ENCODE assay signal across 8 mouse cellular contexts in genomic region chr10:7212537-7212936, GRCm38 (mm10). TPM values are rescaled to one million over a fixed set of nuclear protein-coding genes. Genes with fewer than 3 reads are reported as not detected.
DNase-seq lines count a peak whose midpoint lies in the region; ATAC-seq and TF ChIP-seq lines count a peak whose summit lies in the region.

No protein-coding gene starts in this region.

- H3K9me3 ChIP-seq in CH12.LX (replicated peaks; ENCODE audit: low read length): no peaks in the 10 kb centered on the region
- H3K9me3 ChIP-seq in embryonic facial prominence, embryonic 15.5 days (replicated peaks): no peaks in the 10 kb centered on the region

- TF ChIP-seq EP300 in heart, adult 2 months (IDR thresholded peaks at IDR 0.05; ENCODE audit: insufficient read depth, low read depth, low read length): no peak
- TF ChIP-seq EP300 in CH12.LX (IDR thresholded peaks at IDR 0.05; ENCODE audit: low read length): peak; percentile 28; the same call in 1 of the 2 replicates

- H3K27ac ChIP-seq in heart, adult 2 months: peak overlapping the region; percentile 99
- no peak overlapping the region for H3K27ac ChIP-seq in CH12.LX (ENCODE audit: insufficient read depth, low read depth)
- peak overlapping the region; percentile 95 for H3K27ac ChIP-seq in embryonic facial prominence, embryonic 15.5 days (replicated peaks)

- H3K4me1 ChIP-seq in heart, adult 2 months (ENCODE audit: control insufficient read depth, insufficient read depth, low read length): peaks cover 8% of the 10 kb centered on the region
- H3K4me1 ChIP-seq in CH12.LX (ENCODE audit: control insufficient read depth in 1 of 2, insufficient read depth in 2 of 2): peaks cover 7 to 40% of the 10 kb centered on the region in 2 experiments
- H3K4me1 ChIP-seq in embryonic facial prominence, embryonic 15.5 days: peaks cover 30% of the 10 kb centered on the region

- H3K9ac ChIP-seq in heart, adult 2 months (ENCODE audit: low read depth, low read length): peak overlapping the region; percentile 79
- H3K9ac ChIP-seq in CH12.LX (ENCODE audit: insufficient read depth, low read depth): no peak overlapping the region; the same call in 1 of the 2 replicates
- H3K9ac ChIP-seq in embryonic facial prominence, embryonic 15.5 days: peak overlapping the region; percentile 40; the same call in 1 of the 2 replicates

- H3K4me3 ChIP-seq in heart, adult 2 months: peak overlapping the region; percentile 80
- peak overlapping the region; percentile 51 to 77 (median 66) for H3K4me3 ChIP-seq in CH12.LX (replicated peaks in 1 of 3; ENCODE audit: low read depth in 2 of 3, low read length in 2 of 3, poor library complexity in 1 of 3)
- H3K4me3 ChIP-seq in embryonic facial prominence, embryonic 15.5 days (replicated peaks): peak overlapping the region; percentile 81

- in situ Hi-C loops in CH12.LX (cut with MboI; ENCODE audit: low pct_ligation_motif_present, low pct_unique_long_range_greater_than_20kb, low sequenced_read_pairs): no loop called here

- under 1% methylated on average over 10 of the region's 10 CpGs for WGBS in heart, adult 2 months
- WGBS in embryonic facial prominence, embryonic 15.5 days: 5% methylated on average over 10 of the region's 10 CpGs

- peaks cover 2% of the 10 kb centered on the region; the same call in 1 of the 2 replicates for H3K79me2 ChIP-seq in heart, adult 2 months (replicated peaks; ENCODE audit: control insufficient read depth, insufficient read depth, low read length)
- H3K79me2 ChIP-seq in CH12.LX (replicated peaks; ENCODE audit: control insufficient read depth, extremely low read depth, insufficient read depth, poor library complexity, severe bottlenecking): no peaks in the 10 kb centered on the region

- H3K36me3 ChIP-seq in heart, adult 2 months (ENCODE audit: control insufficient read depth, insufficient read depth, low read length): peaks cover 8% of the 10 kb centered on the region; the same call in 1 of the 2 replicates
- no peaks in the 10 kb centered on the region for H3K36me3 ChIP-seq in CH12.LX (replicated peaks in 1 of 2; ENCODE audit: control insufficient read depth in 1 of 2, insufficient read depth in 1 of 2, low read length in 1 of 2)
- no peaks in the 10 kb centered on the region for H3K36me3 ChIP-seq in embryonic facial prominence, embryonic 15.5 days

- peak overlapping the region; percentile 85 for H3K4me2 ChIP-seq in CH12.LX (ENCODE audit: insufficient read depth, low read depth, poor library complexity, severe bottlenecking)
- peak overlapping the region; percentile 84 for H3K4me2 ChIP-seq in embryonic facial prominence, embryonic 15.5 days (replicated peaks)

- dilution Hi-C loops in CH12.LX (cut with MboI; ENCODE audit: extremely low pct_ligation_motif_present, extremely low pct_unique_long_range_greater_than_20kb, low sequenced_read_pairs): no loop called here

- no peak for TF ChIP-seq RAD21 in CH12.LX (IDR thresholded peaks at IDR 0.05; ENCODE audit: low read depth, low read length)

- no peak for DNase-seq in heart, adult 2 months
- no peak for DNase-seq in heart, adult 9 months (ENCODE audit: low spot score in 2 of 2)
- DNase-seq in CH12.LX (ENCODE audit: extremely low read depth): peak; percentile 73
- peak; percentile 81 for DNase-seq in induced T-regulatory cell, adult 2 months (ENCODE audit: low read depth)
- peak; percentile 75 for DNase-seq in lung, postnatal 36 days
- DNase-seq in testis, postnatal 10 days (ENCODE audit: low spot score): peak; percentile 69
- DNase-seq in cerebellum, postnatal 4 days (ENCODE audit: low spot score in 2 of 2): no peak

- intact Hi-C loops in heart, adult 2 months (cut with DNase I): loop anchor here (5.0 kb wide), 4 partner anchors 55 to 135 kb away; no protein-coding TSS in a partner anchor

- no peak for TF ChIP-seq POLR2A in heart, adult 2 months (IDR thresholded peaks at IDR 0.05; ENCODE audit: insufficient read depth, low read depth, low read length)
- TF ChIP-seq POLR2A in CH12.LX (IDR thresholded peaks at IDR 0.05; ENCODE audit: low read depth, low read length): no peak

- ATAC-seq in embryonic facial prominence, embryonic 15.5 days (ENCODE audit: insufficient number of reproducible peaks, low FRiP score, low TSS enrichment, low read depth): 0 out of 2 replicates have a peak, but pooled peaks have one; percentile 1

- H3K27me3 ChIP-seq in heart, adult 2 months (ENCODE audit: control insufficient read depth, insufficient read depth, low read length): no peaks in the 10 kb centered on the region
- no peaks in the 10 kb centered on the region for H3K27me3 ChIP-seq in CH12.LX (replicated peaks)
- no peaks in the 10 kb centered on the region for H3K27me3 ChIP-seq in embryonic facial prominence, embryonic 15.5 days

- TF ChIP-seq CTCF in heart, adult 2 months (IDR thresholded peaks at IDR 0.05): no peak
- no peak for TF ChIP-seq CTCF in CH12.LX (conservative IDR thresholded peaks at IDR 0.05 in 1 of 2, IDR thresholded peaks at IDR 0.05 in 1 of 2; ENCODE audit: low read depth in 2 of 2, low read length in 2 of 2)

TF ChIP-seq in CH12.LX, 34 proteins besides CTCF, POLR2A, EP300 and RAD21:
- no peak for TF ChIP-seq GABPA (IDR thresholded peaks at IDR 0.05; ENCODE audit: insufficient replicate concordance, low read depth, low read length)
- TF ChIP-seq KAT2A (IDR thresholded peaks at IDR 0.05; ENCODE audit: insufficient replicate concordance, low read length): no peak
- no peak; the same call in 1 of the 2 replicates for TF ChIP-seq RCOR1 (conservative IDR thresholded peaks at IDR 0.05; ENCODE audit: low read depth, low read length)
- TF ChIP-seq ZC3H11A (IDR thresholded peaks at IDR 0.05; ENCODE audit: low read depth, low read length): no peak
- no peak for TF ChIP-seq SMC3 (IDR thresholded peaks at IDR 0.05; ENCODE audit: low read depth, low read length)
- no peak for TF ChIP-seq JUN (IDR thresholded peaks at IDR 0.05; ENCODE audit: insufficient read depth, low read depth, low read length)
- TF ChIP-seq MEF2A (IDR thresholded peaks at IDR 0.05; ENCODE audit: borderline replicate concordance, low read depth, low read length): peak; percentile 87
- peak; percentile 79 for TF ChIP-seq ZNF384 (IDR thresholded peaks at IDR 0.05; ENCODE audit: low read depth, low read length)
- TF ChIP-seq TBP (conservative IDR thresholded peaks at IDR 0.05; ENCODE audit: low read depth, low read length): no peak
- TF ChIP-seq UBTF (IDR thresholded peaks at IDR 0.05; ENCODE audit: low read depth, low read length): no peak
- TF ChIP-seq NRF1 (IDR thresholded peaks at IDR 0.05; ENCODE audit: low read depth, low read length): no peak
- peak; percentile 91 for TF ChIP-seq ETS1 (conservative IDR thresholded peaks at IDR 0.05; ENCODE audit: low read depth, low read length)
- TF ChIP-seq USF2 (conservative IDR thresholded peaks at IDR 0.05; ENCODE audit: low read depth, low read length): no peak
- TF ChIP-seq MAX (IDR thresholded peaks at IDR 0.05; ENCODE audit: low read length): no peak
- TF ChIP-seq MYC (IDR thresholded peaks at IDR 0.05; ENCODE audit: low read depth, low read length): no peak
- no peak for TF ChIP-seq MAZ (IDR thresholded peaks at IDR 0.05; ENCODE audit: low read depth, low read length)
- no peak for TF ChIP-seq JUND (conservative IDR thresholded peaks at IDR 0.05; ENCODE audit: low read depth, low read length)
- no peak for TF ChIP-seq CHD2 (IDR thresholded peaks at IDR 0.05; ENCODE audit: low read length)
- TF ChIP-seq SIN3A (IDR thresholded peaks at IDR 0.05; ENCODE audit: low read length): peak; percentile 34; the same call in 1 of the 2 replicates
- TF ChIP-seq E2F4 (IDR thresholded peaks at IDR 0.05; ENCODE audit: insufficient replicate concordance, low read depth, low read length): 0 out of 2 replicates have a peak, but pooled peaks have one; percentile 38
- peak; percentile 72 for TF ChIP-seq IRF4 (IDR thresholded peaks at IDR 0.05; ENCODE audit: low read depth, low read length)
- TF ChIP-seq MXI1 (IDR thresholded peaks at IDR 0.05; ENCODE audit: low read depth, low read length): no peak; the same call in none of the 2 replicates
- TF ChIP-seq MAFK (IDR thresholded peaks at IDR 0.05; ENCODE audit: insufficient replicate concordance, low read length): 0 out of 2 replicates have a peak, but pooled peaks have one; percentile 14
- no peak for TF ChIP-seq ZKSCAN1 (IDR thresholded peaks at IDR 0.05; ENCODE audit: borderline replicate concordance, low read depth, low read length)
- no peak for TF ChIP-seq HCFC1 (IDR thresholded peaks at IDR 0.05; ENCODE audit: low read depth, low read length)
- no peak for TF ChIP-seq PAX5 (IDR thresholded peaks at IDR 0.05; ENCODE audit: low read length)
- no peak for TF ChIP-seq USF1 (IDR thresholded peaks at IDR 0.05; ENCODE audit: low read depth, low read length)
- no peak for TF ChIP-seq CHD1 (IDR thresholded peaks at IDR 0.05; ENCODE audit: low read depth, low read length)
- no peak for TF ChIP-seq ZMIZ1 (IDR thresholded peaks at IDR 0.05; ENCODE audit: low read depth, low read length)
- no peak for TF ChIP-seq ELF1 (IDR thresholded peaks at IDR 0.05; ENCODE audit: low read depth, low read length)
- TF ChIP-seq BHLHE40 (IDR thresholded peaks at IDR 0.05; ENCODE audit: low read depth, low read length): peak; percentile 42; the same call in 1 of the 2 replicates
- no peak; the same call in 1 of the 2 replicates for TF ChIP-seq TCF12 (IDR thresholded peaks at IDR 0.05; ENCODE audit: low read depth, low read length)
- no peak for TF ChIP-seq POLR2AphosphoS2 (IDR thresholded peaks at IDR 0.05; ENCODE audit: low read depth, low read length)
- no peak for TF ChIP-seq NELFE (IDR thresholded peaks at IDR 0.05; ENCODE audit: low read depth, low read length)

RNA-seq across cellular contexts. Expression of gene Cnksr3, which starts 0.5 kb away (rescaled TPM):
- total RNA-seq in heart, adult 2 months (2021): 10 to 100 TPM; 22.2 to 28.3 TPM
- polyA plus RNA-seq in heart, adult 2 months (2012; rRNA removed): 9.3 and 10.4 TPM in 2 replicates
- total RNA-seq in CH12.LX (2012; rRNA removed) (0.71 and 0.72 TPM in 2 replicates), CH12.LX (2014; rRNA removed) (2.9 and 3.0 TPM in 2 replicates)
- polyA plus RNA-seq in CH12.LX (2012; ENCODE audit: insufficient read length, low read depth): 3.8 and 3.9 TPM in 2 replicates
- polyA plus RNA-seq in embryonic facial prominence, embryonic 15.5 days (2015; fragmentation: Nextera tagmentation; extraction: Ambion mirVana): 11.8 and 11.9 TPM in 2 replicates

Comparison
In these comparisons a context has a peak if more than half of its experiments do, and no peak if none do; other contexts are left out.
1. DNase-seq: peak in CH12.LX (single experiment), induced T-regulatory cell, adult 2 months (single experiment), lung, postnatal 36 days (single experiment) and testis, postnatal 10 days (single experiment); none in heart, adult 2 months (0 of 2), heart, adult 9 months (0 of 2) and cerebellum, postnatal 4 days (0 of 2).
2. Peak in every context shown above with its lines, with median percentiles within 50 percentile points of each other: H3K4me3 ChIP-seq.